Mouse (Mus musculus) neural tube, embryonic 11.5 days (tissue): ENCODE measurements around the gene BC024063. TPM values are rescaled to one million over a fixed set of nuclear protein-coding genes. Genes with fewer than 3 reads are reported as not detected.
"Not testable (repeated sequence)": the region's sequence is repeated elsewhere in the genome, so short reads cannot be mapped to it uniquely, and the experiment has no call there.

ENCODE experiments used
- ATAC-seq: fragments of 200-750 bp; cut with Nextera tagmentation; 2 replicates; pipeline ENCODE4 v1.8.0; 2017; ENCODE audit warnings: moderate number of reproducible peaks, mild to moderate bottlenecking, moderate TSS enrichment, moderate library complexity; ENCODE audit not compliant: insufficient read depth, low FRiP score, low TSS enrichment
- DNase-seq: peaks from one replicate; pipeline ENCODE4 v3.0.0-alpha.2; 2015; ENCODE audit warnings: low spot score
- H3K27ac ChIP-seq: fragments of 300-500 bp; sonication (generic); 2 replicates; pipeline ENCODE4 v1.5.1; 2014; ENCODE audit warnings: low read depth, mild to moderate bottlenecking, low read length
- H3K27me3 ChIP-seq: fragments of 300-500 bp; sonication (generic); 2 replicates; pipeline ENCODE4 v1.6.1; 2014; ENCODE audit warnings: mild to moderate bottlenecking, low read length, mixed read lengths; ENCODE audit not compliant: control insufficient read depth, insufficient read depth
- H3K36me3 ChIP-seq: fragments of 300-500 bp; sonication (generic); 2 replicates; pipeline ENCODE4 v1.6.1; 2014; ENCODE audit warnings: mild to moderate bottlenecking, low read length, moderate library complexity, mixed read lengths; ENCODE audit not compliant: control insufficient read depth, insufficient read depth
- H3K4me1 ChIP-seq: fragments of 300-500 bp; sonication (generic); 2 replicates; pipeline ENCODE4 v1.6.1; 2014; ENCODE audit warnings: low read length, mixed read lengths; ENCODE audit not compliant: control insufficient read depth, insufficient read depth
- H3K4me2 ChIP-seq: fragments of 300-500 bp; sonication (generic); 2 replicates; pipeline ENCODE4 v1.6.1; 2014; ENCODE audit warnings: low read depth, mild to moderate bottlenecking, moderate library complexity
- H3K4me3 ChIP-seq: fragments of 300-500 bp; sonication (generic); 2 replicates; pipeline ENCODE4 v1.5.1; 2014; ENCODE audit warnings: low read depth, low read length
- H3K9ac ChIP-seq: fragments of 300-500 bp; sonication (generic); 2 replicates; pipeline ENCODE4 v1.6.1; 2014; ENCODE audit warnings: mild to moderate bottlenecking, low read length
- H3K9me3 ChIP-seq: fragments of 300-500 bp; sonication (generic); 2 replicates; pipeline ENCODE4 v1.6.1; 2016; ENCODE audit warnings: low read length; ENCODE audit not compliant: control insufficient read depth
- WGBS: fragments of 180-500 bp; shearing (Covaris S2); extraction: QIAGEN DNeasy Blood & Tissue Kit; methylation state at CpG from one replicate; pipeline ENCODE4 v1.1.7; 2014; 5-methylcytosine and 5-hydroxymethylcytosine counted together
- polyA plus RNA-seq: library from polyadenylated mRNA; unstranded; fragments of >200 nt; fragmentation: Nextera tagmentation; extraction: Ambion mirVana; gene quantifications from 2 replicates; pipeline ENCODE4 v1.2.1, GENCODE M21; 2014

Gene BC024063
- 6.0 and 7.4 TPM in 2 replicates for polyA plus RNA-seq

GRCm38 (mm10) chr10:82082728-82083621 is at the start of gene BC024063:
BC024063 (plus strand) TSS chr10:82083353.
- ATAC-seq, result peak; percentile 99
- Histone ChIP-seq H3K27ac (0 out of 2 replicates have a peak within 1 kb of the TSS, but pooled peaks have one; percentile 53), H3K4me2 (peak within 1 kb of the TSS; percentile 35), H3K4me3 (peak within 1 kb of the TSS; percentile 39), H3K9ac (peak within 1 kb of the TSS; percentile 53)
- not testable (repeated sequence) for H3K27me3 ChIP-seq, H3K9me3 ChIP-seq, H3K36me3 ChIP-seq, H3K4me1 ChIP-seq
- peak; percentile 79 for DNase-seq
- WGBS, result 20% methylated on average over 42 of the region's 42 CpGs

- Histone ChIP-seq H3K27me3 (no peaks in the 10 kb centered on the region), H3K9me3 (0 out of 2 replicates have a peak, but pooled peaks cover 3% of the 10 kb centered on the region), H3K4me1 (no peaks in the 10 kb centered on the region), H3K9ac (no peak overlapping the region), H3K4me2 (no peak overlapping the region), H3K4me3 (no peak overlapping the region), H3K27ac (no peak overlapping the region), H3K36me3 (no peaks in the 10 kb centered on the region; the same call in 1 of the 2 replicates)
- DNase-seq, result no peak
- 73% methylated on average over 2 of the region's 2 CpGs for WGBS
- no peak for ATAC-seq
Measured at GRCm38 (mm10) chr10:82042191-82042590, 41.0 kb upstream of the BC024063 start.

GRCm38 (mm10) chr10:82046603-82047002 is 36.5 kb upstream of the BC024063 start:
- Histone ChIP-seq H3K4me1 (no peaks in the 10 kb centered on the region), H3K9me3 (peaks cover 17% of the 10 kb centered on the region), H3K4me2 (no peak overlapping the region), H3K27me3 (no peaks in the 10 kb centered on the region), H3K27ac (no peak overlapping the region), H3K4me3 (no peak overlapping the region), H3K36me3 (no peaks in the 10 kb centered on the region; the same call in 1 of the 2 replicates), H3K9ac (no peak overlapping the region)
- 85% methylated on average over 3 of the region's 3 CpGs for WGBS
- no peak for DNase-seq
- ATAC-seq, result no peak

GRCm38 (mm10) chr10:82047597-82048459 is 35.3 kb upstream of the BC024063 start, which contains the start of gene Zfp873:
Zfp873 (plus strand) TSS chr10:82048123.
- Histone ChIP-seq H3K9ac (peak within 1 kb of the TSS; percentile 96), H3K4me1 (no peaks in the 10 kb centered on the region), H3K4me2 (peak within 1 kb of the TSS; percentile 47), H3K27ac (peak within 1 kb of the TSS; percentile 95), H3K36me3 (no peaks in the 10 kb centered on the region; the same call in 1 of the 2 replicates), H3K9me3 (peaks cover 28% of the 10 kb centered on the region), H3K4me3 (peak within 1 kb of the TSS; percentile 65), H3K27me3 (no peaks in the 10 kb centered on the region)
- DNase-seq (peak; percentile 91), ATAC-seq (peak; percentile 99)
- whole genome bisulfite sequencing, result 11% methylated on average over 35 of the region's 35 CpGs

- Histone ChIP-seq H3K4me2 (peak overlapping the region; percentile 47), H3K27ac (peak overlapping the region; percentile 95; the same call in 1 of the 2 replicates), H3K9ac (peak overlapping the region; percentile 96), H3K4me3 (peak overlapping the region; percentile 65), H3K9me3 (peaks cover 31% of the 10 kb centered on the region)
- DNase-seq, H3K4me1 ChIP-seq, H3K27me3 ChIP-seq, H3K36me3 ChIP-seq, ATAC-seq: not testable (repeated sequence)
- 28% methylated on average over 10 of the region's 10 CpGs for WGBS
Measured at GRCm38 (mm10) chr10:82048460-82048804, 34.7 kb upstream of the BC024063 start.

GRCm38 (mm10) chr10:82083622-82083971 is 444 bp downstream of the BC024063 start:
- not testable (repeated sequence) for H3K27me3 ChIP-seq, H3K4me1 ChIP-seq, DNase-seq, H3K36me3 ChIP-seq, H3K9me3 ChIP-seq
- H3K4me2 ChIP-seq, result peak overlapping the region; percentile 35
- WGBS, result 29% methylated on average over 14 of the region's 14 CpGs
- H3K4me3 ChIP-seq, result peak overlapping the region; percentile 39
- 0 out of 2 replicates have a peak overlapping the region, but pooled peaks have one; percentile 53 for H3K27ac ChIP-seq
- ATAC-seq, result peak; percentile 39
- peak overlapping the region; percentile 53; the same call in 1 of the 2 replicates for H3K9ac ChIP-seq

- ATAC-seq, result no peak
- 77% methylated on average over 3 of the region's 3 CpGs for WGBS
- Histone ChIP-seq H3K9ac (no peak overlapping the region), H3K27ac (no peak overlapping the region), H3K4me1 (no peaks in the 10 kb centered on the region), H3K4me2 (no peak overlapping the region), H3K27me3 (no peaks in the 10 kb centered on the region), H3K4me3 (no peak overlapping the region), H3K36me3 (no peaks in the 10 kb centered on the region), H3K9me3 (peaks cover 19% of the 10 kb centered on the region)
- no peak for DNase-seq
Measured at GRCm38 (mm10) chr10:82117206-82117605, 34.1 kb downstream of the BC024063 start.

- Histone ChIP-seq H3K27me3 (no peaks in the 10 kb centered on the region), H3K36me3 (no peaks in the 10 kb centered on the region; the same call in 1 of the 2 replicates), H3K4me2 (peak within 1 kb of the TSS; percentile 51), H3K27ac (0 out of 2 replicates have a peak within 1 kb of the TSS, but pooled peaks have one; percentile 56), H3K4me3 (peak within 1 kb of the TSS; percentile 60), H3K9ac (peak within 1 kb of the TSS; percentile 65), H3K9me3 (peaks cover 12% of the 10 kb centered on the region), H3K4me1 (no peaks in the 10 kb centered on the region)
- WGBS, result 2% methylated on average over 41 of the region's 41 CpGs
- ATAC-seq (peak; percentile 100), DNase-seq (peak; percentile 88)
Measured at GRCm38 (mm10) chr10:82127850-82128401, 44.8 kb downstream of the BC024063 start, which contains the start of gene AU041133. AU041133 (plus strand) TSS chr10:82128013.
